Mouse (Mus musculus) CH12.LX (cell line): ENCODE measurements at regions not wholly inside any gene's neighbourhood (a gene's known extent, or its start where the extent isn't known, plus 50 kb on each side); places are given as distances from the start of the nearest gene placed in this dataset.

Experiments used
- DNase-seq: peaks from one replicate; pipeline ENCODE4 v3.0.0-alpha.2; 2013; ENCODE audit errors: extremely low read depth
- H3K27ac ChIP-seq: 2 replicates; pipeline ENCODE4 v1.5.1; 2012; ENCODE audit warnings: low read depth, mild to moderate bottlenecking, control low read depth, moderate library complexity; ENCODE audit not compliant: insufficient read depth
- H3K27me3 ChIP-seq: replicated peaks from 2 replicates; pipeline ENCODE3; 2012; ENCODE audit warnings: inconsistent platforms
- H3K36me3 ChIP-seq, 2 experiments: replicated peaks in 1 of 2; 2 replicates each; pipeline versions ENCODE3 to v1.6.1; 2012; ENCODE audit warnings: inconsistent platforms in 1 of 2, low read length in 1 of 2, mild to moderate bottlenecking in 1 of 2, mixed read lengths in 1 of 2, moderate library complexity in 1 of 2; ENCODE audit not compliant: control insufficient read depth in 1 of 2, insufficient read depth in 1 of 2
- H3K4me1 ChIP-seq, 2 experiments: 2 replicates each; pipeline ENCODE4 v1.6.1; 2012; ENCODE audit warnings: inconsistent platforms in 1 of 2, moderate library complexity in 1 of 2; ENCODE audit not compliant: insufficient read depth in 2 of 2, control insufficient read depth in 1 of 2
- H3K4me2 ChIP-seq: 2 replicates; pipeline ENCODE4 v1.6.1; 2012; ENCODE audit warnings: low read depth, mild to moderate bottlenecking, control low read depth; ENCODE audit not compliant: poor library complexity, insufficient read depth, severe bottlenecking
- H3K4me3 ChIP-seq, 3 experiments: fragments of 150-350 bp in 1 of 3; sonication (generic) in 1 of 3; replicated peaks in 1 of 3; 2 replicates each; pipeline versions ENCODE3 to v1.5.1; 2011 to 2012; ENCODE audit warnings: low read depth in 2 of 3, low read length in 2 of 3, mild to moderate bottlenecking in 2 of 3, moderate library complexity in 2 of 3, control low read depth in 1 of 3, improper control_type of control experiment in 1 of 3, inconsistent platforms in 1 of 3, mixed read lengths in 1 of 3; ENCODE audit not compliant: poor library complexity in 1 of 3
- H3K79me2 ChIP-seq: replicated peaks from 2 replicates; pipeline ENCODE4 v1.6.1; 2012; ENCODE audit warnings: mild to moderate bottlenecking, moderate library complexity; ENCODE audit not compliant: control insufficient read depth, poor library complexity, insufficient read depth, severe bottlenecking; ENCODE audit errors: extremely low read depth
- H3K9ac ChIP-seq: 2 replicates; pipeline ENCODE4 v1.6.1; 2012; ENCODE audit warnings: low read depth, mild to moderate bottlenecking, control low read depth, moderate library complexity; ENCODE audit not compliant: insufficient read depth
- H3K9me3 ChIP-seq: replicated peaks from 2 replicates; pipeline ENCODE3; 2012; ENCODE audit warnings: low read length, inconsistent platforms, mixed read lengths
- CHD1 ChIP-seq: IDR thresholded peaks from 2 replicates; pipeline ENCODE4 v1.6.1; 2012; ENCODE audit warnings: low read depth, low read length, improper control_type of control experiment, inconsistent platforms
- CTCF ChIP-seq, 2 experiments: IDR thresholded peaks in 1 of 2; conservative IDR thresholded peaks in 1 of 2; 2 replicates each; pipeline ENCODE4 v1.5.1; 2011 to 2012; ENCODE audit warnings: low read depth in 2 of 2, low read length in 2 of 2, improper control_type of control experiment in 1 of 2, inconsistent platforms in 1 of 2, mild to moderate bottlenecking in 1 of 2, moderate library complexity in 1 of 2
- E2F4 ChIP-seq: IDR thresholded peaks from 2 replicates; pipeline ENCODE4 v1.6.1; 2011; ENCODE audit warnings: low read depth, low read length, improper control_type of control experiment; ENCODE audit not compliant: insufficient replicate concordance
- ETS1 ChIP-seq: conservative IDR thresholded peaks from 2 replicates; pipeline ENCODE4 v1.6.1; 2012; ENCODE audit warnings: low read depth, mild to moderate bottlenecking, inconsistent platforms, low read length, improper control_type of control experiment, moderate library complexity
- HCFC1 ChIP-seq: IDR thresholded peaks from 2 replicates; pipeline ENCODE4 v1.6.1; 2012; ENCODE audit warnings: low read depth, mild to moderate bottlenecking, inconsistent platforms, low read length, improper control_type of control experiment
- IRF4 ChIP-seq: IDR thresholded peaks from 2 replicates; pipeline ENCODE4 v1.6.1; 2014; ENCODE audit warnings: low read depth, mild to moderate bottlenecking, inconsistent platforms, low read length, improper control_type of control experiment
- JUN ChIP-seq: IDR thresholded peaks from 2 replicates; pipeline ENCODE4 v1.6.1; 2011; ENCODE audit warnings: low read depth, mild to moderate bottlenecking, low read length, improper control_type of control experiment, moderate library complexity; ENCODE audit not compliant: insufficient read depth
- MAX ChIP-seq: IDR thresholded peaks from 2 replicates; pipeline ENCODE4 v1.6.1; 2011; ENCODE audit warnings: low read length, improper control_type of control experiment
- MEF2A ChIP-seq: IDR thresholded peaks from 2 replicates; pipeline ENCODE4 v1.6.1; 2014; ENCODE audit warnings: low read depth, mild to moderate bottlenecking, inconsistent platforms, low read length, improper control_type of control experiment, borderline replicate concordance
- NELFE ChIP-seq: IDR thresholded peaks from 2 replicates; pipeline ENCODE4 v1.6.1; 2011; ENCODE audit warnings: low read depth, low read length, improper control_type of control experiment
- NRF1 ChIP-seq: IDR thresholded peaks from 2 replicates; pipeline ENCODE4 v1.6.1; 2014; ENCODE audit warnings: low read depth, mild to moderate bottlenecking, inconsistent platforms, low read length, improper control_type of control experiment, moderate library complexity
- PAX5 ChIP-seq: IDR thresholded peaks from 2 replicates; pipeline ENCODE4 v1.6.1; 2012; ENCODE audit warnings: low read length, inconsistent platforms, mixed read lengths
- POLR2AphosphoS2 ChIP-seq: IDR thresholded peaks from 2 replicates; pipeline ENCODE4 v1.6.1; 2011; ENCODE audit warnings: low read depth, low read length, improper control_type of control experiment
- SMC3 ChIP-seq: IDR thresholded peaks from 2 replicates; pipeline ENCODE4 v1.6.1; 2011; ENCODE audit warnings: low read depth, low read length, improper control_type of control experiment
- TCF12 ChIP-seq: IDR thresholded peaks from 2 replicates; pipeline ENCODE4 v1.6.1; 2014; ENCODE audit warnings: low read depth, mild to moderate bottlenecking, inconsistent platforms, low read length, improper control_type of control experiment
- UBTF ChIP-seq: IDR thresholded peaks from 2 replicates; pipeline ENCODE4 v1.6.1; 2012; ENCODE audit warnings: low read depth, mild to moderate bottlenecking, inconsistent platforms, low read length, improper control_type of control experiment, moderate library complexity
- USF1 ChIP-seq: IDR thresholded peaks from 2 replicates; pipeline ENCODE4 v1.6.1; 2014; ENCODE audit warnings: low read depth, mild to moderate bottlenecking, inconsistent platforms, low read length, improper control_type of control experiment
- ZMIZ1 ChIP-seq: IDR thresholded peaks from 2 replicates; pipeline ENCODE4 v1.6.1; 2012; ENCODE audit warnings: low read depth, mild to moderate bottlenecking, inconsistent platforms, low read length, improper control_type of control experiment
- ZNF384 ChIP-seq: IDR thresholded peaks from 2 replicates; pipeline ENCODE4 v1.6.1; 2012; ENCODE audit warnings: low read depth, low read length, improper control_type of control experiment, inconsistent platforms
- dilution Hi-C: fragments of 300-500 bp; cut with MboI; formaldehyde crosslinking; loops from 2 replicates; pipeline ENCODE4 v1.14.3; 2020; ENCODE audit warnings: low sequenced_read_pairs; ENCODE audit not compliant: extremely low pct_unique_long_range_greater_than_20kb, extremely low pct_ligation_motif_present
- in situ Hi-C: fragments of 300-500 bp; cut with MboI; formaldehyde crosslinking; loops from 3 replicates; pipeline ENCODE4 v1.14.3; 2019; ENCODE audit warnings: low sequenced_read_pairs, low pct_ligation_motif_present, low pct_unique_long_range_greater_than_20kb, mixed read lengths

DNA sequence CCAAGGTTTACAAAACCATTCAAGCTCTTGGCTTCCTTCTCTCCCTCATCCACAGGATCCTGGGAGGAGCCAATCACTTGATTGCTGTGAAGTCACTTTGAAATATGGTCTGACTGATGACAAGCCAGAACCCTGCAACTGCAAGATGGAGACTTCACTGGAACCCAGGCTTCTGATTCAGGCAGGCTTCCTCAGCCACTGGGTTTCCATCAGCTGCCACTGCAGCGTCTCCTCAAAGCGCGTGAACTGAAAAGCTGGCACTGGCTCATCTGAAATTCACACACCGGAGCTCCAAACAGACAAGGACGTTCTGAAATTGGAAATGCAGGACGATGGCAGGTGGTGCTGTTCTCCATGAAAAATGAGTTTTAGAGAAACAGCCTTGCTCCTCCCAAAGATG is 280.1 kb upstream of the AI593442 start:
- no peak overlapping the region for H3K27ac ChIP-seq
- no peaks in the 10 kb centered on the region for H3K27me3 ChIP-seq
- in situ Hi-C loops = no loop called here
- H3K4me1 ChIP-seq = no peaks in the 10 kb centered on the region
- H3K4me3 ChIP-seq = no peak overlapping the region
- H3K4me2 ChIP-seq = no peak overlapping the region
- H3K79me2 ChIP-seq = no peaks in the 10 kb centered on the region
- dilution Hi-C loops = no loop called here
- H3K36me3 ChIP-seq = no peaks in the 10 kb centered on the region
- no peak overlapping the region for H3K9ac ChIP-seq
- H3K9me3 ChIP-seq = no peaks in the 10 kb centered on the region
- DNase-seq = no peak
- TF ChIP-seq NRF1 (no peak), SMC3 (no peak), POLR2AphosphoS2 (no peak), PAX5 (no peak), MEF2A (no peak), MAX (no peak), TCF12 (no peak), USF1 (no peak), IRF4 (no peak), NELFE (no peak), ZMIZ1 (no peak), E2F4 (no peak)

DNA sequence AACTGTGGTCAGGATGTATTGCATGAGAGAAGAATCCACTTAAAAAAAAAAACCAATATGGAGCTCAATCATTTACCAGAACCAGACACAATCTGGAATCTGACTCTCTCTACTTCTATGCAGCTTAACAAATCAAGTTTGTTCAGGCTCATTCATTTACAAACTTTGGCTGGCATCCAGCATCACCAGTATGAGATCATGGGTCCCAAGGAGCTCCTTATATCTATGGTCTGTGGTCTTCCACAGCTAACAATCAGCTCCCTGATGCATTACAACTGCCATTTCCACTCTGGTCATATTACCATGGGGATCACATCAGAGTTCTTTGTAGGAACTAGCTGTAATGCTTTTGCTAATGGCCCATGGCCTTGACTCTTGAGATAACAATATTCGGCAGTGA is 277.7 kb upstream of the AI593442 start:
- H3K4me1 ChIP-seq = no peaks in the 10 kb centered on the region
- no peak overlapping the region for H3K4me3 ChIP-seq
- H3K9ac ChIP-seq = no peak overlapping the region
- no peaks in the 10 kb centered on the region for H3K36me3 ChIP-seq
- TF ChIP-seq JUN (no peak), ZMIZ1 (no peak), MAX (no peak), HCFC1 (no peak), E2F4 (no peak), CHD1 (no peak), USF1 (no peak), CTCF (conservative IDR thresholded peaks at IDR 0.05 in 1 of 2, IDR thresholded peaks at IDR 0.05 in 1 of 2; ENCODE audit: low read depth in 2 of 2, low read length in 2 of 2) (no peak), ETS1 (no peak), UBTF (no peak), POLR2AphosphoS2 (no peak), NRF1 (no peak), ZNF384 (no peak)
- in situ Hi-C loops = no loop called here
- H3K9me3 ChIP-seq = no peaks in the 10 kb centered on the region
- no peaks in the 10 kb centered on the region for H3K79me2 ChIP-seq
- dilution Hi-C loops = no loop called here
- no peak overlapping the region for H3K4me2 ChIP-seq
- no peaks in the 10 kb centered on the region for H3K27me3 ChIP-seq
- no peak overlapping the region for H3K27ac ChIP-seq
- DNase-seq = no peak
